Mouse (Mus musculus) fibroblast of lung, adult 2 months (primary cell): ENCODE data around the gene En2.

Experiments
- DNase-seq: peaks from one replicate; pipeline ENCODE4 v3.0.0-alpha.2; 2011; ENCODE audit warnings: low read depth

The En2 gene

GRCm38 (mm10) chr5:28165358-28166255 lies at the start of gene En2:
TSS of gene En2 (plus strand) at chr5:28165694.
- DNase-seq = no peak

GRCm38 (mm10) chr5:28117251-28117880 lies 48.1 kb upstream of the En2 start:
- DNase-seq = no peak

- DNase-seq = no peak
Observed at GRCm38 (mm10) chr5:28117882-28118530, 47.5 kb upstream of the En2 start.

- DNase-seq = no peak
Observed at GRCm38 (mm10) chr5:28118531-28118925, 47.0 kb upstream of the En2 start.

- DNase-seq = no peak
Observed at GRCm38 (mm10) chr5:28119576-28119975, 45.9 kb upstream of the En2 start.

- DNase-seq = peak; percentile 6
Observed at GRCm38 (mm10) chr5:28122491-28123454, 42.7 kb upstream of the En2 start.

- no peak for DNase-seq
Observed at GRCm38 (mm10) chr5:28123455-28123825, 42.1 kb upstream of the En2 start.

GRCm38 (mm10) chr5:28124321-28125230 lies 40.9 kb upstream of the En2 start:
- DNase-seq = no peak

- DNase-seq = no peak
Observed at GRCm38 (mm10) chr5:28128851-28129250, 36.6 kb upstream of the En2 start.

GRCm38 (mm10) chr5:28132231-28132630 lies 33.3 kb upstream of the En2 start:
- DNase-seq = no peak

GRCm38 (mm10) chr5:28136438-28136837 lies 29.1 kb upstream of the En2 start:
- no peak for DNase-seq

GRCm38 (mm10) chr5:28144555-28144954 lies 20.9 kb upstream of the En2 start:
- DNase-seq = no peak

- DNase-seq = no peak
Observed at GRCm38 (mm10) chr5:28146018-28146417, 19.5 kb upstream of the En2 start.

GRCm38 (mm10) chr5:28148473-28148872 lies 17.0 kb upstream of the En2 start:
- no peak for DNase-seq

GRCm38 (mm10) chr5:28149436-28149835 lies 16.1 kb upstream of the En2 start:
- DNase-seq = no peak

GRCm38 (mm10) chr5:28157044-28157730 lies 8.3 kb upstream of the En2 start:
- DNase-seq = no peak

GRCm38 (mm10) chr5:28157781-28158180 lies 7.7 kb upstream of the En2 start:
- DNase-seq = no peak

- DNase-seq = no peak
Observed at GRCm38 (mm10) chr5:28158308-28159071, 7.0 kb upstream of the En2 start.

- no peak for DNase-seq
Observed at GRCm38 (mm10) chr5:28159072-28159458, 6.4 kb upstream of the En2 start.
